Mouse (Mus musculus) liver, postnatal 0 days (tissue): Measurements from ENCODE around the gene Slc35c2. TPM values are rescaled to one million over a fixed set of nuclear protein-coding genes. Genes with fewer than 3 reads are reported as not detected.

Experiments used
- ATAC-seq: fragments of 200-750 bp; cut with Nextera tagmentation; 2 replicates; pipeline ENCODE4 v1.8.0; 2017; ENCODE audit warnings: mild to moderate bottlenecking, moderate library complexity
- DNase-seq: peaks from one replicate; pipeline ENCODE4 v3.0.0-alpha.2; 2016
- H3K27ac ChIP-seq: fragments of 300-500 bp; sonication (generic); 2 replicates; pipeline ENCODE4 v1.5.1; 2014; ENCODE audit warnings: antibody characterized with exemption, moderate library complexity, mild to moderate bottlenecking, low read depth
- H3K27me3 ChIP-seq: fragments of 300-500 bp; sonication (generic); 2 replicates; pipeline ENCODE4 v1.6.1; 2014; ENCODE audit warnings: low read length, control low read depth, mixed read lengths; ENCODE audit not compliant: insufficient read depth
- H3K36me3 ChIP-seq: fragments of 300-500 bp; sonication (generic); replicated peaks from 2 replicates; pipeline ENCODE4 v1.6.1; 2014; ENCODE audit warnings: mild to moderate bottlenecking, control low read depth, low read length, moderate library complexity, mixed read lengths; ENCODE audit not compliant: insufficient read depth
- H3K4me1 ChIP-seq: fragments of 300-500 bp; sonication (generic); 2 replicates; pipeline ENCODE4 v1.6.1; 2014; ENCODE audit warnings: antibody characterized with exemption, mild to moderate bottlenecking, control low read depth; ENCODE audit not compliant: insufficient read depth
- H3K4me2 ChIP-seq: fragments of 300-500 bp; sonication (generic); 2 replicates; pipeline ENCODE4 v1.6.1; 2014; ENCODE audit warnings: low read depth, mild to moderate bottlenecking, low read length, moderate library complexity, mixed read lengths
- H3K4me3 ChIP-seq: fragments of 300-500 bp; sonication (generic); 2 replicates; pipeline ENCODE4 v1.5.1; 2014; ENCODE audit warnings: low read depth, low read length
- H3K9ac ChIP-seq: fragments of 300-500 bp; sonication (generic); replicated peaks from 2 replicates; pipeline ENCODE4 v1.6.1; 2014; ENCODE audit warnings: mild to moderate bottlenecking, moderate library complexity
- H3K9me3 ChIP-seq: fragments of 300-500 bp; sonication (generic); 2 replicates; pipeline ENCODE4 v1.6.1; 2016; ENCODE audit warnings: mild to moderate bottlenecking, control low read depth, low read length, mixed read lengths
- CTCF ChIP-seq: sonication (generic); IDR thresholded peaks from 2 replicates; pipeline ENCODE4 v1.5.1; 2016; ENCODE audit warnings: antibody characterized with exemption, low read depth
- EP300 ChIP-seq: IDR thresholded peaks from 2 replicates; pipeline ENCODE4 v1.6.1; 2016; ENCODE audit warnings: antibody characterized with exemption, low read depth, mild to moderate bottlenecking
- WGBS: fragments of 180-500 bp; shearing (Covaris S2); extraction: QIAGEN DNeasy Blood & Tissue Kit; methylation state at CpG from one replicate; pipeline ENCODE4 v1.1.7; 2014; ENCODE audit not compliant: insufficient replicate concordance; 5-methylcytosine and 5-hydroxymethylcytosine counted together
- polyA plus RNA-seq: library from polyadenylated mRNA; unstranded; fragments of >200 nt; fragmentation: Nextera tagmentation; extraction: Ambion mirVana; gene quantifications from 2 replicates; pipeline ENCODE4 v1.2.1, GENCODE M21; 2015

The Slc35c2 gene
- polyA plus RNA-seq, 1 experiment from 2014 or later, result 30.5 TPM

- H3K9me3 ChIP-seq, result no peaks in the 10 kb centered on the region
- H3K4me1 ChIP-seq, result peaks cover 30% of the 10 kb centered on the region
- TF ChIP-seq EP300 (no peak), CTCF (no peak)
- DNase-seq (no peak), ATAC-seq (no peak)
- peaks cover 17% of the 10 kb centered on the region for H3K36me3 ChIP-seq
- H3K27ac ChIP-seq, result no peak overlapping the region
- 74% methylated on average over 3 of the region's 3 CpGs for WGBS
- no peak overlapping the region for H3K4me2 ChIP-seq
- no peak overlapping the region for H3K4me3 ChIP-seq
- H3K27me3 ChIP-seq, result no peaks in the 10 kb centered on the region
- no peak overlapping the region for H3K9ac ChIP-seq
Measured at GRCm38 (mm10) chr2:165283644-165284043, 4.0 kb downstream of the Slc35c2 start.

GRCm38 (mm10) chr2:165281779-165282311 is 5.8 kb downstream of the Slc35c2 start:
- ATAC-seq (no peak), DNase-seq (no peak)
- peaks cover 25% of the 10 kb centered on the region for H3K36me3 ChIP-seq
- H3K4me2 ChIP-seq, result no peak overlapping the region
- TF ChIP-seq EP300, result no peak
- no peak for TF ChIP-seq CTCF
- no peak overlapping the region for H3K4me3 ChIP-seq
- no peak overlapping the region for H3K27ac ChIP-seq
- no peaks in the 10 kb centered on the region for H3K9me3 ChIP-seq
- no peak overlapping the region for H3K9ac ChIP-seq
- H3K4me1 ChIP-seq, result peaks cover 26% of the 10 kb centered on the region
- WGBS, result 87% methylated on average over 4 of the region's 6 CpGs
- H3K27me3 ChIP-seq, result no peaks in the 10 kb centered on the region

DNA sequence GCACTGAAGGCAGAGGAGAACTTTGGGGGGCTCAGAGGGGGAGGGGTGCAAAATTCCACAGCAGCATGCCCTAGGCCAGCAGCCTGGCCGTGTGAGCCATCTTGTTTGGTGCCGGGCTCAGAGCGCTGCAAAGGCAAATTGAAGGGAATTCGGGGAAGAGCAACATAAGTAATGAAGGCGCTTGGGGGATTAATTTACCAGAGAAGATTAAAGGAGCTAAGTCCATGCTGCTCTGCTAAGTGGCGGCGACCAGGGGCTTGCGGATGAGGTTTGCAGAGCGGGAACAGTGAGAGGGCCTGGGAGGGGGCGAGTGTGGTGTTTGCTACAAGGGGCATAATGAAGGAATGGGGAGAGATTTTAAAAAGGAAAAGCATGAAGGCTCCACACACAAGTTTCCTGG is 8.3 kb downstream of the Slc35c2 start:
- TF ChIP-seq EP300 (no peak), CTCF (no peak)
- H3K9ac ChIP-seq, result no peak overlapping the region
- no peak for DNase-seq
- peaks cover 7% of the 10 kb centered on the region for H3K4me1 ChIP-seq
- no peak overlapping the region for H3K4me2 ChIP-seq
- no peak overlapping the region for H3K27ac ChIP-seq
- WGBS, result 78% methylated on average over 10 of the region's 10 CpGs
- H3K4me3 ChIP-seq, result no peak overlapping the region
- peaks cover 31% of the 10 kb centered on the region for H3K36me3 ChIP-seq
- H3K27me3 ChIP-seq, result no peaks in the 10 kb centered on the region
- no peak for ATAC-seq
- no peaks in the 10 kb centered on the region for H3K9me3 ChIP-seq

- no peak for DNase-seq
- no peaks in the 10 kb centered on the region for H3K4me1 ChIP-seq
- TF ChIP-seq CTCF (no peak), EP300 (no peak)
- H3K4me3 ChIP-seq, result no peak overlapping the region
- H3K27me3 ChIP-seq, result no peaks in the 10 kb centered on the region
- H3K4me2 ChIP-seq, result no peak overlapping the region
- H3K9me3 ChIP-seq, result no peaks in the 10 kb centered on the region
- no peak for ATAC-seq
- H3K9ac ChIP-seq, result no peak overlapping the region
- H3K27ac ChIP-seq, result no peak overlapping the region
- 83% methylated on average over 5 of the region's 5 CpGs for WGBS
- peaks cover 25% of the 10 kb centered on the region for H3K36me3 ChIP-seq
Measured at GRCm38 (mm10) chr2:165277188-165277740, 10.4 kb downstream of the Slc35c2 start.

GRCm38 (mm10) chr2:165275824-165276223 is 11.8 kb downstream of the Slc35c2 start:
- Histone ChIP-seq H3K27ac (no peak overlapping the region), H3K9ac (no peak overlapping the region), H3K4me3 (no peak overlapping the region), H3K4me2 (no peak overlapping the region), H3K4me1 (no peaks in the 10 kb centered on the region), H3K36me3 (peaks cover 16% of the 10 kb centered on the region), H3K27me3 (no peaks in the 10 kb centered on the region), H3K9me3 (no peaks in the 10 kb centered on the region)
- 33% methylated on average over 8 of the region's 8 CpGs for WGBS
- DNase-seq (peak; percentile 74), ATAC-seq (peak; percentile 53)
- no peak for TF ChIP-seq EP300
- peak; percentile 83 for TF ChIP-seq CTCF

DNA sequence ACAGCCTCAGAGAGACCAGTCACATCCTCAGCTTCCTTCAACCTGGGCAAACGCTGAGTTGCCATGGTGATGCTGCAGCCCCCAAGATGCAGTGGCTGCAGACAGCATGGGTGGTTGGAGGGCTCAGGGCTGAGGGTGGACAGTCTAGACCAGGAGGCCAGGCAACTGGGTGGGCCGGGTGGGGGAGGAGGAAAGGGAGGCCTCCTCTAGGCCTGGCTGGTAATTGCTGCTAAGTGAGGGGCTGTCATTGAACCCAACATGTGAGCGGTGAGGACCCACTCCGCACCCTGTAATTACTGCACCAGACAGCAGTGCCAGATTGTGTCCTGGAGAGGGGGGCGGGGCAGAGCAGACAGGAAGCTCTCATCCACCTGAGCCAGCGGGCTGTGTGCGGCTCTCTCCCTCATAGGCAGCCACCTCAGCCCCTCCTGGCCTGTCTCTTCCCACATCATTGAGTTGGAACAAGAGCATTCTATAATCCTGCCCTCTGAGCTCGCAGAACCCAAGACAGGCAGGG is 12.5 kb downstream of the Slc35c2 start:
- Histone ChIP-seq H3K9me3 (no peaks in the 10 kb centered on the region), H3K4me1 (no peaks in the 10 kb centered on the region), H3K27me3 (no peaks in the 10 kb centered on the region), H3K4me2 (no peak overlapping the region), H3K9ac (no peak overlapping the region), H3K36me3 (peaks cover 14% of the 10 kb centered on the region), H3K4me3 (no peak overlapping the region), H3K27ac (no peak overlapping the region)
- no peak for DNase-seq
- TF ChIP-seq CTCF, result no peak
- no peak for TF ChIP-seq EP300
- ATAC-seq, result no peak
- WGBS, result 57% methylated on average over 8 of the region's 8 CpGs
